Mouse (Mus musculus): ENCODE measurements at regions not wholly inside any gene's neighbourhood (a gene's known extent, or its start where the extent isn't known, plus 50 kb on each side); places are given as distances from the start of the nearest gene placed in this dataset.

DNA sequence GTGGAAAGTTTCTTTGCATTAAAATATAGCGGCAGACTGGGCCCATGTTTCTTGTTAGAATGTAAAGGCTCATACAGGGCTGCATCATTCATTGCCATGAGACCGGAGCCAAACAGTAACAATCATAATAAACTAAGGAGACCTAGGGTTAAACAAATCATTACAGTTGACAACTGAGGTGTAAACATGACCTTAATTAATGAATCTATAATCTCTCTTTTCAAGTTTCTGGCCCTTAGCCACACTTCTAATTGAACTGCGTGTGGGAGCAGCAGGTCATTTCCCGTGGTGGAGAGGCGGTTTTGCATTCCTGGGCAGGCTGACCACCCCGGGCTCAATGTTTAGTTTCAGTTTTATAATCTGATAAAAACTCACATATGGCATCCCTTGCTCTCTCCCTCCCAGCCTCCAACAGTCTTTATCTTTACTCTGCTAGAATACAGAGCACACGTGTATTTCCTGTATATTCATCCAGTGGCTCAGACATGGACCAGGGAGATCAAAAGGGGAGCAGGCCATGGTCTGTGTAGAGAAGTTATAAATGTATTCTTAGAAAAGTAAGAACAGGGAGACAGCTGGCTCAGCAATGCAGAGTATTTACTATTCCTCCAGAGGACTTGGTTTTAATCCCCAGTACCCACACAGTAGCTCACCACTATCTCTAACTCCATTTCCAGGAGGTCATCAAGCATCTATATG, 141.0 kb downstream of the Kcna5 start:
- TF ChIP-seq POLR2A (IDR thresholded peaks at IDR 0.05; ENCODE audit: extremely low read depth, insufficient read depth, low read length) (no peak), CTCF (IDR thresholded peaks at IDR 0.05; ENCODE audit: low read depth, low read length) (no peak)
